Mouse (Mus musculus) neural tube, embryonic 12.5 days (tissue): Measurements from ENCODE around the gene Pfkfb2. TPM values are rescaled to one million over a fixed set of nuclear protein-coding genes. Genes with fewer than 3 reads are reported as not detected.

ENCODE experiments used
- ATAC-seq: fragments of 200-750 bp; cut with Nextera tagmentation; 2 replicates; pipeline ENCODE4 v1.8.0; 2017; ENCODE audit warnings: low read depth, mild to moderate bottlenecking, moderate TSS enrichment, moderate library complexity; ENCODE audit not compliant: low FRiP score
- H3K27ac ChIP-seq: fragments of 300-500 bp; sonication (generic); 2 replicates; pipeline ENCODE4 v1.5.1; 2016
- H3K27me3 ChIP-seq: fragments of 300-500 bp; sonication (generic); replicated peaks from 2 replicates; pipeline ENCODE4 v1.6.1; 2016; ENCODE audit warnings: mild to moderate bottlenecking
- H3K36me3 ChIP-seq: fragments of 300-500 bp; sonication (generic); 2 replicates; pipeline ENCODE4 v1.6.1; 2016; ENCODE audit warnings: mild to moderate bottlenecking
- H3K4me1 ChIP-seq: fragments of 300-500 bp; sonication (generic); 2 replicates; pipeline ENCODE4 v1.6.1; 2016
- H3K4me2 ChIP-seq: fragments of 300-500 bp; sonication (generic); replicated peaks from 2 replicates; pipeline ENCODE4 v1.6.1; 2016; ENCODE audit warnings: mild to moderate bottlenecking
- H3K4me3 ChIP-seq: fragments of 300-500 bp; sonication (generic); 2 replicates; pipeline ENCODE4 v1.5.1; 2016
- H3K9ac ChIP-seq: fragments of 300-500 bp; sonication (generic); 2 replicates; pipeline ENCODE4 v1.6.1; 2016; ENCODE audit warnings: mild to moderate bottlenecking
- H3K9me3 ChIP-seq: fragments of 300-500 bp; sonication (generic); 2 replicates; pipeline ENCODE4 v1.6.1; 2016; ENCODE audit warnings: mild to moderate bottlenecking
- WGBS: fragments of 180-500 bp; shearing (Covaris S2); methylation state at CpG from one replicate; pipeline ENCODE4 v1.1.7; 2016; 5-methylcytosine and 5-hydroxymethylcytosine counted together
- polyA plus RNA-seq: library from polyadenylated mRNA; unstranded; fragments of >200 nt; fragmentation: Nextera tagmentation; extraction: Ambion mirVana; gene quantifications from 2 replicates; pipeline ENCODE4 v1.2.1, GENCODE M21; 2016

Pfkfb2 gene
- polyA plus RNA-seq, 1 experiment from 2014 or later: 16.1 TPM

DNA sequence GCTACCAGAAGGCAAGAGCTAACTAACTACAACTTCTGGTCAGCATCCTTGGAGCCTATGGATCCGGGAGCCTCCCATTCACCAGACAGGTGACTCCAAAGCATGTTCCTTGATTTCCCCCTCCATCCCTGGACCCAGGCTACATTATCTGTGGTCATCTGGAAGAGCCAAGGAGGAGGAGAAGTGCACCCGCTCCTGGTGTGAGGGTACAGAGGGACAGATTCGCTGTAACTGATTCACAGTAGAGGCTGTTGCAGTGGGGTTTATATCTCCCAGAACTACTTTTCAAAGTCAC lies 12.9 kb downstream of the Pfkfb2 start:
- H3K4me2 ChIP-seq: peak overlapping the region; percentile 99
- WGBS: 2% methylated on average over 3 of the region's 3 CpGs
- H3K36me3 ChIP-seq: 0 out of 2 replicates have a peak, but pooled peaks cover 4% of the 10 kb centered on the region
- peak overlapping the region; percentile 82 for H3K9ac ChIP-seq
- H3K27me3 ChIP-seq: no peaks in the 10 kb centered on the region
- peaks cover 18% of the 10 kb centered on the region for H3K4me1 ChIP-seq
- H3K27ac ChIP-seq: 0 out of 2 replicates have a peak overlapping the region, but pooled peaks have one; percentile 37
- H3K9me3 ChIP-seq: no peaks in the 10 kb centered on the region
- H3K4me3 ChIP-seq: peak overlapping the region; percentile 64
- peak; percentile 11 for ATAC-seq

DNA sequence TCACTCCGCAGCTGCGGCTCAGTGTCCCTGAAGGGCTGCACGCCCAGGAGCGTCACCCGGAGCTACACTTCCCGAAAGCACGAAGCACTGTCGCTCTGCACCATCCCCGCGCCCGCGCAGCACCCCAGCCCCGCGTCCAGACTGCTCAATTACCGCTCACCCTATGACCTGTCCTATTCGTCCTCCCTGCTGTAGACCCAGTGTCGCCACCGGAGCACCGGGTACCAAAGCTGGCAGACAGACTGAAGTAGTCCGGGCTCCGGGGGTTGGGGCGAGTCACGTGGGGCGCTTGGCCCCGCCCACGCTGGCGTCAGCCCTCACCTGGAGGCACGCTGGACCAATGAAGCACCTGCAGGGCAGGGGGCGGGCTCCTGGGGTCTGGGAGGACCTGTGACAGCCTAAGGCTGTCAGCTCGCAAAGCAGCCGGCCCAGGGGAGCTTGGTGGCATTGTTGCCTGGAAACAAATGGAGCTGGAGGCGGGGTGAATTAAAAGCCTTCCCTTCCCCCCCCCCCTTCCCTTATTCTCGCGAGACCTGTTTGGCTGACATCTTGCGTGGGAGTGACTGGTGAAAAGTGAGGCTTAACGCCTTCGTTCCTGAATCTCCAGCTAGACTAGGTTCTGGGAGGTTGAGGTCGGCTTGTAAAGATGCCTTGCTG lies 13.4 kb downstream of the Pfkfb2 start, which contains the start of gene Gm29427:
Gm29427 (minus strand) TSS at position 239 of the 657 bp plus-strand sequence.
- Histone ChIP-seq H3K27ac (peak within 1 kb of the TSS; percentile 37; the same call in 1 of the 2 replicates), H3K9me3 (no peaks in the 10 kb centered on the region), H3K9ac (peak within 1 kb of the TSS; percentile 82), H3K4me3 (peak within 1 kb of the TSS; percentile 64), H3K36me3 (0 out of 2 replicates have a peak, but pooled peaks cover 4% of the 10 kb centered on the region), H3K27me3 (no peaks in the 10 kb centered on the region), H3K4me2 (peak within 1 kb of the TSS; percentile 99), H3K4me1 (peaks cover 18% of the 10 kb centered on the region)
- WGBS: under 1% methylated on average over 38 of the region's 38 CpGs
- peak; percentile 93 for ATAC-seq

GRCm38 (mm10) chr1:130714046-130714445 lies 15.0 kb downstream of the Pfkfb2 start:
- no peak overlapping the region for H3K4me2 ChIP-seq
- peaks cover 18% of the 10 kb centered on the region for H3K4me1 ChIP-seq
- H3K4me3 ChIP-seq: no peak overlapping the region
- 80% methylated on average over 4 of the region's 4 CpGs for WGBS
- H3K27ac ChIP-seq: no peak overlapping the region
- H3K27me3 ChIP-seq: no peaks in the 10 kb centered on the region
- H3K36me3 ChIP-seq: 0 out of 2 replicates have a peak, but pooled peaks cover under 1% of the 10 kb centered on the region
- H3K9ac ChIP-seq: no peak overlapping the region
- no peak for ATAC-seq
- no peaks in the 10 kb centered on the region for H3K9me3 ChIP-seq

DNA sequence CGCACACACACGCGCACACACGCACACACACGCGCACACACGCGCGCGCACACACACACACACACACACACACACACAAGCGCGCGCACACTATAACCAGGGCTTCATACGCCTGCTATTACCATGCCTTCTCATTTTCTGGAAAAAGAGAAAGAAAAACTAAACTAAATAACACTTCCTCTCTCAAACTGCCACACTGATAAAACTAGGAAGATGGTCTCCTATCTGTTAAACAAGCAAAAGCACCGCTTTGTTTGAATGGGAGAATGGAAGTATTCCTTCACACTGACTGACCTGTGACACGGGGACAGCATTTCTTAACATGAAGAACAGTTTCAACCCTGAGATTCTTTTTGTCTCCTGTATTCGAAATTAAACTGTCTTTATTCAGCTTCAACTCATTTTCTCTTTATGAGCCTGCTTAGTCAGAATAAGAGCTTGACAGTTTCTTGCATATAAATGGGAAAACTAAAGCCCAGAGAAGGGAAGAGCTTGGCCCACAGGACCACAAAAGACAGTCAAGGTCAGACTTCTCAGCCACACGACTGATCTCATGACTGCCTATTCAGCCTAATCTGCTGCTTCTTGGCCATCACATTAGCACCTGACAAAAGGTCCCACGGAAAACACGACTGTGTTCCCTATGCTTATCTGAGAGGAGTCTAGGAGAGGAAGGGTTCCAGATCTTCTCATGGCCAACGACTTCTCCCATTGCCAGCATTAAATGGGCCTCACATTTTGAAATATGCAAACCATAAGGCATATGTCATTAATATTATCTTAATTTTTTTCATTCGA lies 18.6 kb downstream of the Pfkfb2 start:
- no peaks in the 10 kb centered on the region for H3K9me3 ChIP-seq
- 86% methylated on average over 22 of the region's 22 CpGs for WGBS
- no peak for ATAC-seq
- no peak overlapping the region for H3K4me2 ChIP-seq
- no peak overlapping the region for H3K4me3 ChIP-seq
- no peak overlapping the region for H3K9ac ChIP-seq
- H3K27me3 ChIP-seq: no peaks in the 10 kb centered on the region
- H3K36me3 ChIP-seq: peaks cover 16% of the 10 kb centered on the region
- H3K4me1 ChIP-seq: peaks cover 6% of the 10 kb centered on the region
- H3K27ac ChIP-seq: no peak overlapping the region

DNA sequence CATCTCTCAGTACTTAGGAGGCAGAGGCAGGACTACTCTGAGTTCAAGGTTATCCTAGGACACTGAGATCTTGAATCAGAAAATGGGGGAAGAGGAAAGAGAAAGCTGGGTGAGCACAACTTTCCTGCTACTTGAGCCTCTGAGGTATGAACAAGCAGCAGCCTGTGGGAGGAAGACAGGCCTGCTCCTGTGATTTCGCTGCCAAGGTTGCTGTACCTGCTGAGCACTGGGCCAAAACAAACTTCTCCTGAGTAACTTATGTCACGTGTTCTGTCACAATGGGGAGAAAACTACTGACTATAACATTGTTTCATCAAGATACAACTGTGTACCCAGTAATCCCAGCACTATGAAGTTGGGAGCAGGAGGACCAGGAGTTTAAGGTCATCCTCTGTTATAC lies 25.4 kb downstream of the Pfkfb2 start:
- WGBS: 79% methylated on average over 2 of the region's 2 CpGs
- H3K4me1 ChIP-seq: no peaks in the 10 kb centered on the region
- no peak overlapping the region for H3K9ac ChIP-seq
- ATAC-seq: no peak
- no peak overlapping the region for H3K4me3 ChIP-seq
- no peaks in the 10 kb centered on the region for H3K9me3 ChIP-seq
- H3K36me3 ChIP-seq: peaks cover 68% of the 10 kb centered on the region
- no peak overlapping the region for H3K27ac ChIP-seq
- no peaks in the 10 kb centered on the region for H3K27me3 ChIP-seq
- no peak overlapping the region for H3K4me2 ChIP-seq

GRCm38 (mm10) chr1:130701976-130702375 lies 27.1 kb downstream of the Pfkfb2 start:
- no peak for ATAC-seq
- Histone ChIP-seq H3K36me3 (peaks cover 78% of the 10 kb centered on the region), H3K9ac (no peak overlapping the region), H3K4me3 (no peak overlapping the region), H3K27me3 (no peaks in the 10 kb centered on the region), H3K9me3 (no peaks in the 10 kb centered on the region), H3K4me2 (no peak overlapping the region), H3K27ac (no peak overlapping the region), H3K4me1 (no peaks in the 10 kb centered on the region)
- 96% methylated on average over 11 of the region's 11 CpGs for WGBS

DNA sequence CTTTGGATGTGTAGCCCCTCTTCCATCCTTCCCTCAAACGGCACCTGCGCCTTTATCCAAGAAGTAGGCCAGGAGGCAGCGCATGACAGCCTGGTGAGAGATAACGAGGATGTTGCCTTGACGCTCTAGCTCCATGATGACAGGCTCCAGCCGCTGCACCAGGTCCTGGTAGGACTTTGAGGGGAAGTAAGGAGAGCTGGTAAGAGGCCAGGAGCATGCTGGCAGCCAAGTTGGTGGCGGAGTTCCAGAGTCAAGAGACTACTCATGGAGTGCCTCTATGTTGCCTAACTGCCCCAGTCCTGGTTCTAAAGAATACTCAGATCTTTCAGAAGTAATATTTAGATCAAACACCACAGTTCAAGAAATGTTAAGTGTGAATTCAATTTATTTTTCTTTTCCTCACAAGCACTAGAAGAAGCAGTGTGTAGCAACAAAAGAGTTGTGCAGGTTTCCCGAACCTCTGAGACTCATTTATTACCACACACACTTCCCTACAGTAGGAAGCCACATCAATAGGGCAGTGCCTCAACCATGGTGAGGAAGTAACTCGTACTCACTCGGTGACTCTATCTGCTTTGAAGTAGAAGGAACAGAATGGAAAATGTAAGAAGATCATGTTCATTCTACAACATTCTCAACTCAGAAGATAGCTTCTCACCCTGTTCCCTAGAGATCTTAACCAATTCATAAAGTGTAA lies 29.0 kb downstream of the Pfkfb2 start:
- Histone ChIP-seq H3K9me3 (no peaks in the 10 kb centered on the region), H3K27me3 (no peaks in the 10 kb centered on the region), H3K4me2 (no peak overlapping the region), H3K36me3 (peaks cover 66% of the 10 kb centered on the region), H3K4me1 (no peaks in the 10 kb centered on the region), H3K4me3 (no peak overlapping the region), H3K9ac (no peak overlapping the region), H3K27ac (no peak overlapping the region)
- WGBS: 93% methylated on average over 10 of the region's 10 CpGs
- ATAC-seq: no peak

- H3K4me1 ChIP-seq: no peaks in the 10 kb centered on the region
- no peak overlapping the region for H3K4me3 ChIP-seq
- H3K9me3 ChIP-seq: no peaks in the 10 kb centered on the region
- H3K9ac ChIP-seq: no peak overlapping the region
- H3K27ac ChIP-seq: no peak overlapping the region
- WGBS: 91% methylated on average over 5 of the region's 5 CpGs
- H3K27me3 ChIP-seq: no peaks in the 10 kb centered on the region
- no peak for ATAC-seq
- H3K36me3 ChIP-seq: peaks cover 57% of the 10 kb centered on the region
- H3K4me2 ChIP-seq: no peak overlapping the region
Measured at GRCm38 (mm10) chr1:130698601-130699000, 30.5 kb downstream of the Pfkfb2 start.

DNA sequence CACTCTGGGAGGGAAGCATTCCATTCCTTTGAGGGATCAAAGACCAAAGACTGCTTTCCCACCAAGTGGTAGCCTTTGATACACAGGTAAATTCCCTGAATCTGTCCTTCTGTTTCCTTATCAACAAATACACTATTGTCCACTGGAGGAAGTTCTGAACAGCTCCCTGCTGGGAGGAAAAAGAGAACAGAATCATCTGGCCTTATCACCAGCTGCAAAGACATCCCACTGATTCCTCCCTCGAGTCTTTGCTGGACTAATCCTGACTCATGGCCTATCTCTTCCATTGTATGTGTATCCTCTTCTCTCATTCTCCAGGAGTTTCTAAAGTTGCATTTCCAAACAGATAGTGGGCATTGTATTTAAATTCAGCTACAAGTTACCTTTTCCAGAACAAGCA lies 45.1 kb downstream of the Pfkfb2 start:
- 71% methylated on average over 1 of the region's 1 CpGs for WGBS
- Histone ChIP-seq H3K4me1 (no peaks in the 10 kb centered on the region), H3K27ac (no peak overlapping the region), H3K4me2 (no peak overlapping the region), H3K9ac (no peak overlapping the region), H3K9me3 (no peaks in the 10 kb centered on the region), H3K36me3 (no peaks in the 10 kb centered on the region), H3K27me3 (no peaks in the 10 kb centered on the region), H3K4me3 (no peak overlapping the region)
- ATAC-seq: no peak

DNA sequence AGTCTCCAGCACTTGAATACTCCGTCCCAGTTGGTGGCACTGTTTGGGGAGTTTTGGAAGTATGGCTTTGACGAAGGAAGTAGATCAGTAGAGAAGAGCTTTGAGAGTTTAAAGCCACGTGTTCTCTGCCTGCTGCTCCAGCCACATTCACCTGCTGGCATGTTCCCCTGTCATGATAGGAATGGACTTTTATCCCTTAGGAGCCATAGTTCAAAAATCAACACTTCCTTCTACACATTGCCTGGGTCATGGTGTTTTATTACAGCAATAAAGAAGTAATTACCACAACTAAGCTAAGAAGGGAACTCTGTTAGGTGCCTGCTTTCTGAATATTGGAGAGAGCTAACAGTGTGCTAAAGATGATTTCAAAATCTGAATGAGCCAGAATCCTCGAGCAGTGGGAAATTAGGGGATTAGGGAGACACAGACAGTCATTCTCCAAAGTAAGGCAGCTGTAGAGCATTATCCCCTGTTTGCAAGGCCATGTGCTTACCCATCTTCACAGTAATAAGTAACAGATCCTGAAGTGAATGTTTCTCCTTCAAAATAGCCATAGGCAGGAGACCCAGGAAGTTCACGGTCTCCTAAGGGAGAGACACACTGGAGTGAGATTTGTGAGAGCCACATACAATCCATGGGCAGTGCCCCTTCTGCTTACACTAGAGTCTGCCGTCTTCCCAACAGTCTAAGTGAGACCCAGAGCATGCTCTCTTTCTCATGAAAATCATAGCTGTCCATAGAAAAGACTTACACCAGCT lies 47.2 kb downstream of the Pfkfb2 start:
- 60% methylated on average over 6 of the region's 6 CpGs for WGBS
- Histone ChIP-seq H3K9ac (no peak overlapping the region), H3K27me3 (no peaks in the 10 kb centered on the region), H3K27ac (no peak overlapping the region), H3K4me2 (no peak overlapping the region), H3K9me3 (no peaks in the 10 kb centered on the region), H3K4me3 (no peak overlapping the region), H3K4me1 (no peaks in the 10 kb centered on the region), H3K36me3 (no peaks in the 10 kb centered on the region)
- no peak for ATAC-seq

- Histone ChIP-seq H3K4me1 (no peaks in the 10 kb centered on the region), H3K4me3 (no peak overlapping the region), H3K27me3 (no peaks in the 10 kb centered on the region), H3K9ac (no peak overlapping the region), H3K36me3 (no peaks in the 10 kb centered on the region), H3K9me3 (no peaks in the 10 kb centered on the region), H3K27ac (no peak overlapping the region), H3K4me2 (no peak overlapping the region)
- 89% methylated on average over 2 of the region's 2 CpGs for WGBS
- no peak for ATAC-seq
Measured at GRCm38 (mm10) chr1:130681075-130681474, 48.0 kb downstream of the Pfkfb2 start.

- Histone ChIP-seq H3K4me1 (no peaks in the 10 kb centered on the region), H3K4me3 (no peak overlapping the region), H3K9me3 (no peaks in the 10 kb centered on the region), H3K36me3 (no peaks in the 10 kb centered on the region), H3K4me2 (no peak overlapping the region), H3K27me3 (no peaks in the 10 kb centered on the region), H3K27ac (no peak overlapping the region), H3K9ac (no peak overlapping the region)
- 82% methylated on average over 2 of the region's 2 CpGs for WGBS
- no peak for ATAC-seq
Measured at GRCm38 (mm10) chr1:130678551-130678950, 50.5 kb downstream of the Pfkfb2 start.
